Mouse (Mus musculus) neural tube, embryonic 12.5 days (tissue): ENCODE measurements around the gene Lpar6. TPM values are rescaled to one million over a fixed set of nuclear protein-coding genes. Genes with fewer than 3 reads are reported as not detected.

Experiments
- ATAC-seq: fragments of 200-750 bp; cut with Nextera tagmentation; 2 replicates; pipeline ENCODE4 v1.8.0; 2017; ENCODE audit warnings: low read depth, mild to moderate bottlenecking, moderate TSS enrichment, moderate library complexity; ENCODE audit not compliant: low FRiP score
- H3K27ac ChIP-seq: fragments of 300-500 bp; sonication (generic); 2 replicates; pipeline ENCODE4 v1.5.1; 2016
- H3K27me3 ChIP-seq: fragments of 300-500 bp; sonication (generic); replicated peaks from 2 replicates; pipeline ENCODE4 v1.6.1; 2016; ENCODE audit warnings: mild to moderate bottlenecking
- H3K36me3 ChIP-seq: fragments of 300-500 bp; sonication (generic); 2 replicates; pipeline ENCODE4 v1.6.1; 2016; ENCODE audit warnings: mild to moderate bottlenecking
- H3K4me1 ChIP-seq: fragments of 300-500 bp; sonication (generic); 2 replicates; pipeline ENCODE4 v1.6.1; 2016
- H3K4me2 ChIP-seq: fragments of 300-500 bp; sonication (generic); replicated peaks from 2 replicates; pipeline ENCODE4 v1.6.1; 2016; ENCODE audit warnings: mild to moderate bottlenecking
- H3K4me3 ChIP-seq: fragments of 300-500 bp; sonication (generic); 2 replicates; pipeline ENCODE4 v1.5.1; 2016
- H3K9ac ChIP-seq: fragments of 300-500 bp; sonication (generic); 2 replicates; pipeline ENCODE4 v1.6.1; 2016; ENCODE audit warnings: mild to moderate bottlenecking
- H3K9me3 ChIP-seq: fragments of 300-500 bp; sonication (generic); 2 replicates; pipeline ENCODE4 v1.6.1; 2016; ENCODE audit warnings: mild to moderate bottlenecking
- WGBS: fragments of 180-500 bp; shearing (Covaris S2); methylation state at CpG from one replicate; pipeline ENCODE4 v1.1.7; 2016; 5-methylcytosine and 5-hydroxymethylcytosine counted together
- polyA plus RNA-seq: library from polyadenylated mRNA; unstranded; fragments of >200 nt; fragmentation: Nextera tagmentation; extraction: Ambion mirVana; gene quantifications from 2 replicates; pipeline ENCODE4 v1.2.1, GENCODE M21; 2016

Gene Lpar6
- polyA plus RNA-seq, 1 experiment from 2014 or later, result 14.0 TPM

DNA sequence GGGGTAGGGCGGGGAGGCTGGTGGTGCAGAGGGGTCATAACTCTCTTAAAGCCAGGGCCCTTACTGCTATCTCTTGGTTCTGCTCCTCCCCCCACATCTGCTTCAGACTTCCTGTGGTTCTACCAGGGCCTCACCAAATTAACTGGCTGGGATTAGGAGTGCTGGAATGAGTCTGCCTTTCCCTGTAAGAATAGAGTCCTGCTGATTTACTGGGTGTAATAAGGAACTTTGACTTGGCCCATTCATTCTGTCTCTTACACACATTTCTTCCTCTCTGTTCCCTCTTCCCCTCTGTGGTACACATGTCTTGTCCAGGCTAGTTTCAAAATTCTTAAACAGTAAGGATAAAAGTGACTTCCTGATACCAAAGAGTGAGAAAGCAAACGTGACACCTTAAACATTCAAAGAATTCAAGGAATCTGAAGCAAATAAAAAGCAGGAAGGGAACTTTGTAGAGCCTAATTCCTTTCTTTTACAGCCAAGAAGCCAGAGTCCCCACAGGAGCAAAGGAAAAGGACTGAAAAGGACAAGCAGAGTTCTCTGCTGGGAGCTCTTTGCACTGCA is 3.1 kb upstream of the Lpar6 start:
- no peak overlapping the region for H3K4me3 ChIP-seq
- 0% methylated on average over 2 of the region's 2 CpGs for WGBS
- H3K4me1 ChIP-seq, result peaks cover 23% of the 10 kb centered on the region
- no peak for ATAC-seq
- no peaks in the 10 kb centered on the region for H3K27me3 ChIP-seq
- H3K27ac ChIP-seq, result peak overlapping the region; percentile 64; the same call in 1 of the 2 replicates
- no peaks in the 10 kb centered on the region for H3K9me3 ChIP-seq
- H3K4me2 ChIP-seq, result no peak overlapping the region
- no peaks in the 10 kb centered on the region for H3K36me3 ChIP-seq
- H3K9ac ChIP-seq, result no peak overlapping the region

GRCm38 (mm10) chr14:73238498-73239250 is 979 bp downstream of the Lpar6 start:
- ATAC-seq, result peak; percentile 94
- Histone ChIP-seq H3K4me1 (peaks cover 17% of the 10 kb centered on the region), H3K9ac (peak overlapping the region; percentile 64), H3K9me3 (no peaks in the 10 kb centered on the region), H3K4me2 (peak overlapping the region; percentile 60), H3K27me3 (no peaks in the 10 kb centered on the region), H3K36me3 (peaks cover 4% of the 10 kb centered on the region), H3K4me3 (peak overlapping the region; percentile 50), H3K27ac (peak overlapping the region; percentile 81)
- under 1% methylated on average over 20 of the region's 20 CpGs for WGBS

DNA sequence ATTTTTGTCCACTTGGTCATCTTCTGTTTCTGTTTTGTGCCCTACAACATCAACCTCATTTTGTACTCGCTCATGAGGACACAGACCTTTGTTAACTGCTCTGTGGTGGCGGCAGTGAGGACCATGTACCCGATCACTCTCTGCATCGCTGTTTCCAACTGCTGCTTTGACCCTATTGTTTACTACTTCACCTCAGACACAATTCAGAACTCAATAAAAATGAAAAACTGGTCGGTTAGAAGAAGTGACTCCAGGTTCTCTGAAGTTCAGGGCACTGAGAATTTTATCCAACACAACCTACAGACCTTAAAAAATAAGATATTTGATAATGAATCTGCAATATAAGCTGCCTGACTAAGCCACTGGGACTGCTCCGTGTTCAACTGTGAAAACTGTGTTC is 1.6 kb downstream of the Lpar6 start:
- Histone ChIP-seq H3K36me3 (peaks cover 4% of the 10 kb centered on the region), H3K27me3 (no peaks in the 10 kb centered on the region), H3K4me3 (peak overlapping the region; percentile 50), H3K9ac (peak overlapping the region; percentile 64), H3K27ac (no peak overlapping the region; the same call in 1 of the 2 replicates), H3K4me2 (peak overlapping the region; percentile 60), H3K4me1 (peaks cover 15% of the 10 kb centered on the region), H3K9me3 (no peaks in the 10 kb centered on the region)
- 0% methylated on average over 6 of the region's 6 CpGs for WGBS
- ATAC-seq, result no peak

GRCm38 (mm10) chr14:73239857-73240256 is 2.2 kb downstream of the Lpar6 start:
- H3K9ac ChIP-seq, result no peak overlapping the region
- H3K4me3 ChIP-seq, result no peak overlapping the region
- H3K9me3 ChIP-seq, result no peaks in the 10 kb centered on the region
- WGBS, result 50% methylated on average over 3 of the region's 3 CpGs
- no peak overlapping the region for H3K27ac ChIP-seq
- H3K27me3 ChIP-seq, result no peaks in the 10 kb centered on the region
- H3K36me3 ChIP-seq, result peaks cover 4% of the 10 kb centered on the region
- peaks cover 10% of the 10 kb centered on the region; the same call in 1 of the 2 replicates for H3K4me1 ChIP-seq
- no peak for ATAC-seq
- no peak overlapping the region; the same call in 1 of the 2 replicates for H3K4me2 ChIP-seq

GRCm38 (mm10) chr14:73244061-73244597 is 6.4 kb downstream of the Lpar6 start:
- WGBS, result 95% methylated on average over 2 of the region's 2 CpGs
- Histone ChIP-seq H3K27ac (no peak overlapping the region), H3K9ac (no peak overlapping the region), H3K4me1 (no peaks in the 10 kb centered on the region), H3K9me3 (no peaks in the 10 kb centered on the region), H3K4me3 (no peak overlapping the region), H3K36me3 (peaks cover 4% of the 10 kb centered on the region), H3K27me3 (no peaks in the 10 kb centered on the region), H3K4me2 (no peak overlapping the region)
- no peak for ATAC-seq

DNA sequence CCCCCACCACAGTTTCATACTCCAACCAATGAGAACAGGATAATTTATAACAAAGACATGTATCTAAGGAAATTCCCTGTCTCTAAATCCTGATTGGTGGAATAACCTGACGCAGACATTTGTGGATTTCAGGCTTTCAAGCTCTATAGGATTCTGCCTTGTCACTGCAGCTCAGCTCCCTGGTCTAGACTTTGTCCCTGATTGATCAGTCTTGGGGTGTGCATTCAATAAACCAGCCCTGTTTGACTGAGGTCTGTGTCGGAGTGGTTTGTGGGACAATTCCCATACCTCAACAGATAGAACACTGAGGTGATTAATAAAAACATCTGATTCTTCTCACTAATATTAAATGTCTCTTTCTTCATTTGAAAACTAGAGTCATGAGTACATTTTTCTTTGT is 12.4 kb downstream of the Lpar6 start:
- ATAC-seq, result no peak
- Histone ChIP-seq H3K4me3 (no peak overlapping the region), H3K27me3 (no peaks in the 10 kb centered on the region), H3K27ac (no peak overlapping the region), H3K9me3 (no peaks in the 10 kb centered on the region), H3K4me1 (peaks cover 4% of the 10 kb centered on the region), H3K9ac (no peak overlapping the region), H3K36me3 (no peaks in the 10 kb centered on the region), H3K4me2 (no peak overlapping the region)
- WGBS, result 94% methylated on average over 2 of the region's 2 CpGs

GRCm38 (mm10) chr14:73252276-73252675 is 14.6 kb downstream of the Lpar6 start:
- no peaks in the 10 kb centered on the region for H3K9me3 ChIP-seq
- WGBS, result 31% methylated on average over 2 of the region's 2 CpGs
- ATAC-seq, result no peak

GRCm38 (mm10) chr14:73253453-73254251 is 16.0 kb downstream of the Lpar6 start:
- 21% methylated on average over 6 of the region's 6 CpGs for WGBS
- H3K27ac ChIP-seq, result no peak overlapping the region
- no peak overlapping the region for H3K9ac ChIP-seq
- no peak overlapping the region for H3K4me2 ChIP-seq
- H3K4me1 ChIP-seq, result peaks cover 4% of the 10 kb centered on the region
- no peak overlapping the region for H3K4me3 ChIP-seq
- H3K27me3 ChIP-seq, result no peaks in the 10 kb centered on the region
- no peaks in the 10 kb centered on the region for H3K9me3 ChIP-seq
- ATAC-seq, result no peak
- no peaks in the 10 kb centered on the region for H3K36me3 ChIP-seq

More at GRCm38 (mm10) chr14:73252276-73252675, 14.6 kb downstream of the Lpar6 start:
- H3K36me3 ChIP-seq, result no peaks in the 10 kb centered on the region
- no peaks in the 10 kb centered on the region for H3K27me3 ChIP-seq
- H3K4me2 ChIP-seq, result no peak overlapping the region
- H3K27ac ChIP-seq, result no peak overlapping the region
- no peak overlapping the region for H3K4me3 ChIP-seq
- peaks cover 4% of the 10 kb centered on the region for H3K4me1 ChIP-seq
- no peak overlapping the region for H3K9ac ChIP-seq

GRCm38 (mm10) chr14:73254412-73254811 is 16.7 kb downstream of the Lpar6 start:
- H3K4me1 ChIP-seq, result peaks cover 4% of the 10 kb centered on the region
- no peak overlapping the region for H3K4me3 ChIP-seq
- no peak overlapping the region for H3K9ac ChIP-seq
- no peak overlapping the region for H3K27ac ChIP-seq
- WGBS, result 50% methylated on average over 4 of the region's 4 CpGs
- 0 out of 2 replicates have a peak, but pooled peaks cover 2% of the 10 kb centered on the region for H3K36me3 ChIP-seq
- H3K27me3 ChIP-seq, result no peaks in the 10 kb centered on the region
- H3K9me3 ChIP-seq, result no peaks in the 10 kb centered on the region
- ATAC-seq, result no peak; the same call in 1 of the 2 replicates
- H3K4me2 ChIP-seq, result no peak overlapping the region

- Histone ChIP-seq H3K27ac (no peak overlapping the region), H3K4me3 (no peak overlapping the region), H3K36me3 (0 out of 2 replicates have a peak, but pooled peaks cover 2% of the 10 kb centered on the region), H3K4me1 (peaks cover 4% of the 10 kb centered on the region), H3K9me3 (no peaks in the 10 kb centered on the region), H3K9ac (no peak overlapping the region), H3K27me3 (no peaks in the 10 kb centered on the region), H3K4me2 (no peak overlapping the region)
- no peak for ATAC-seq
- 49% methylated on average over 3 of the region's 3 CpGs for WGBS
These were observed 17.8 kb downstream of the Lpar6 start for GRCm38 (mm10) chr14:73255426-73255970.

DNA sequence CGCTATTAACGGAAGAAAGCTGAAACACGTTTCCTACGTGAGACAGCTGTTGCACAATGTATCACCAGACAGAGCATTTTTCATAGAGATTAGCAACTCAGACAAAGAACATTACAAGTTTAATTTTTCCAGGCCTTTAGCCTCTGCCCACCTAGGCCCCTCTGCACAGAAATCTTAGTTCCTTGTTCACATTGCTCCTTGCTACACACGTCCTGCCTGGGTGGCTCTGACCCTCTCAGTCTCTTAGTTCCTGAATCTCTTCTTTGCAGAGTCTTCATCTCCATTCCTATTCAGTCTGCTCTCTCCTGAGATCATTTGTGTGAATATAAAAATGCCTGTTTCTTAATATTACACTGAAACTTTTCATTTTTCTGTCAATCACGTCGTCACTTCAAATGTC is 19.7 kb downstream of the Lpar6 start:
- no peak overlapping the region for H3K27ac ChIP-seq
- H3K4me2 ChIP-seq, result no peak overlapping the region
- H3K9me3 ChIP-seq, result no peaks in the 10 kb centered on the region
- H3K4me3 ChIP-seq, result no peak overlapping the region
- WGBS, result 77% methylated on average over 7 of the region's 7 CpGs
- H3K36me3 ChIP-seq, result peaks cover 6% of the 10 kb centered on the region; the same call in 1 of the 2 replicates
- no peaks in the 10 kb centered on the region for H3K27me3 ChIP-seq
- no peak overlapping the region for H3K9ac ChIP-seq
- H3K4me1 ChIP-seq, result peaks cover 4% of the 10 kb centered on the region
- ATAC-seq, result no peak

DNA sequence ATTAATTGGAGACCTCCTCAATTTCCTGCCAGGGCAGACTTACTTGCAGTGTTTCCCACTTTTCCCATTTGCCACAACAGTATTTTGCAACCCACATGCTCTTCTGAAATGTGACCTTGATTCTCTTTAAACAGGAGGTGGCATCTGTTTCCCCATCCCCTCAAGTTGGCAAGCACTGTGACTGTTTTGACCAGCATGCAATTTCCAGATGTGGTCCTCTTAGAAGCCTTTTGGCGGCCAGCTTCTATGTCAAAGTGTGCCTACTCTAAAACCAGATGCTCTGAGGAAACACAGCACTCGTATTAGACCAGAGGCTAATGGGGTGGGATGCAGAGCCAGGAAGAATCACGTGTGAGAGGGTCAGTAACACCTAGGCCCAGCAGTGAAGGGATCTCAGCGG is 20.5 kb downstream of the Lpar6 start:
- H3K36me3 ChIP-seq, result peaks cover 12% of the 10 kb centered on the region
- H3K9ac ChIP-seq, result no peak overlapping the region
- H3K27ac ChIP-seq, result no peak overlapping the region
- no peak overlapping the region for H3K4me3 ChIP-seq
- peaks cover 4% of the 10 kb centered on the region for H3K4me1 ChIP-seq
- no peaks in the 10 kb centered on the region for H3K27me3 ChIP-seq
- H3K4me2 ChIP-seq, result no peak overlapping the region
- no peak for ATAC-seq
- WGBS, result 60% methylated on average over 4 of the region's 4 CpGs
- no peaks in the 10 kb centered on the region for H3K9me3 ChIP-seq
